Mouse (Mus musculus): ENCODE measurements at regions not wholly inside any gene's neighbourhood (a gene's known extent, or its start where the extent isn't known, plus 50 kb on each side); places are given as distances from the start of the nearest gene placed in this dataset.
A peak's percentile ranks its signal among the peaks of the same experiment; 100 is the strongest.

GRCm38 (mm10) chr12:30647511-30647910, 63.3 kb downstream of the Tmem18 start:
- DNase-seq (ENCODE audit: low read depth, low spot score): no peak

GRCm38 (mm10) chr12:30651506-30651905, 67.3 kb downstream of the Tmem18 start:
- DNase-seq (ENCODE audit: low read depth, low spot score): no peak

DNA sequence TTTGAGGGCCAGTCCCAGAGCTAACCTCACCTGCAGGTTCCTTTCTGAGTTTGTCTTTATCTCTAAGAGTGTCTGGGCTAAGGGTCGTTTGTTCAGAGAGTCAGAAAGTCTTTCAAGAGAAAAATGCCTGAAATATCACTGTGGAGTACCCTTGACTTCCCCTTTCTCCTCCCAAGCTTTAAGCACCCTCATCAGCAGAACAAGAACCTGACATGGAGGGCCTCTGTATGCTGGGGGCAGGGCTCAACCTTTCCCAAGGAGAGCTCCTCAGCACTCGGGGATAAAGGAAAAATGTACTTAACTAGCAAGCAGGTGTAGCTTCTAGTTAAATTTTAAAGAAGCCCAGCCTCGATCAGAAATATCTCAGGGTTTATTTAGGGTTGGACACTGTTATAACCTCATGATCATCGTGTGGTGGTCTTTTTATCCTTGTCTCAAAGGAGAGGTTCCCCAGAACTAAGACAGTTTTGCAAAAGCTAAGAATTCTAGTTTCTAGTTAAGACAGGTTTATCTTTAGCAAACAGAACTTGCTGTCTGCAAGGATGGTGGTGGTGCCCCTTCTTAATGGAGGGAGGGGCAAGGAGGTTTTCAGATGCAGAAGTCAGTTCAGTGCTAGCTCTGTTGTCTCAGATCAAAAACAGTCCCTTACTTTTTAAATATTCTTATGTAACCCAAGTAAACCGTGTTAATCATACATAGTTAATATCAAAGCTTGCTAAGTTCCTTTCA, 70.3 kb downstream of the Tmem18 start:
- no peak for DNase-seq (ENCODE audit: low read depth, low spot score)

- DNase-seq (ENCODE audit: low read depth, low spot score): no peak
Measured at GRCm38 (mm10) chr12:30655076-30655421, 70.8 kb downstream of the Tmem18 start.

GRCm38 (mm10) chr12:30678826-30679225, 94.6 kb downstream of the Tmem18 start:
- no peak for DNase-seq (ENCODE audit: low read depth, low spot score)

DNA sequence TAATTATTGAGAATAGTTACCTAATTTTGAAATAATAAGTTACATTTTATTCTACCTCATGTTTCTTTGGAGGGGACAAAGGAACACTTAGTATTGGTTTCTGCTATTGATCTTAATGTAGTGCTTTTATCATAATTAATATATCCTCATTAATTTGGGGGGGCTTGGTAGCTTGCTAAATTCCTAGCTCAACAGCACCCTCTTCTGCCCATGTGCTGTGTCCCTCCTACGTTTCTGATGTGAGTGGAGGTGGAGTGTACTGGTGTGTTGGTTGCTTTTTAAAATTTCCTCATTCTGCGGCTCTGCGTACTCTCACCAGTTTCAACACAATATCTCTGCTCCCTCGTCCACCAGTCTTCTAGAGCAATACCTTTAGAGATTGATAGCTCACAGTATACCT, 105.8 kb downstream of the Tmem18 start:
- no peak for DNase-seq (ENCODE audit: low read depth, low spot score)

DNA sequence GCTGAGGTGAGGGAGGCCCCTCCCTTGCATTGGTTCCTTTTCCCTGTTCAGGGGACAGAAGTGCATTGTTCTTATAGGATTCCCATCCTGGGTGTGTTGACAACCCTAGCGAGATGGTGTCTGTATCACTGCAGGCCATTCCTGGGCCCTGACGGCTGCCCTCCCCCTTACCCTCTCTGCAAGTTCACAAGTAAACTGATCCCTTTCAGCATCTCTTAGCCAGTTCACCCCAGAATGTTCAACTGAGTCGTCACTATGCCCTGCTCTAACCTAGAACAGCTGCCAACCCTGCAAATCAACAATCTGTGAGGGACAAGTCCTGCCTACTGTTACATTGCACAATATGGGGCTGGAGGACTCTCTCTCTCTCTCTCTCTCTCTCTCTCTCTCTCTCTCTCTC, 109.3 kb downstream of the Tmem18 start:
- peak; percentile 4 for DNase-seq (ENCODE audit: low read depth, low spot score)

DNA sequence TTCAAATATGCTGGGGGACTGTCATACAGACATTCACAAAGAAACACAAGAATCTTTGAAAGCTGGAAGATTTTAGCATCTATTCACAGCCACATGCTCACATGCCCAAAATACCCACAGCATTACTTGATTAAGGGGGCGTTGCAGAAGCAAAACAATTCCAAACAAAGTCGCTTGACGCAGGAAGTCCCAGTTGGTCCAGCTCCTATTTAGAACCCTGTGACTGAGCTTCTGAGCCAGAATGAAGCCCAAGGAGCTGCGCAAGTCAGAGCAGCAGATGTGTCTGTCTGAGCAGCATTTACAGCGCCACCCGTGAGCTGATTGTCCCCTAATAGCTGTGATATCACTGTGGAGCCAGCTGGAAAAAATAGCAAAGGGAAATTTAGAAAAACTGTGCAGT, 114.0 kb downstream of the Tmem18 start:
- DNase-seq (ENCODE audit: low read depth, low spot score): no peak

DNA sequence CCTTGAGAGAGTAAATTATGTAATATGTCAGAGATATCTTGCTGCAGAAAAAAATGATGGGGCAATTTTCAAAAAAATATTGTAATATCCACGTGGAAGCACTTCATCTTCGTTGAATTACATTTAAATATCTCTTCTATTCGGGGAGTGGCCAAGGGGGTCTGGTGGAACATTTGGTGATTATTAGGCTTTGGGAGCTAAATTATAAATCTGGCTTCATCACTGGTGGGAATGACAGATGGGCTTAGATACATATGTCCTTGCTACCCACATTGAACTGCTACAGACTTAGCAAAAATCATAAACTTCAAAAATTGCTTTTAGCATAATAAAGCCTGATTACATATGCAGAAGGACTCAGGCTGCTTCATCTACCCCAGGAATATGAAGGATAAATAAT, 119.5 kb downstream of the Tmem18 start:
- DNase-seq (ENCODE audit: low read depth, low spot score): no peak

- no peak for DNase-seq (ENCODE audit: low read depth, low spot score)
Measured at GRCm38 (mm10) chr12:30707271-30707670, 123.0 kb downstream of the Tmem18 start.

GRCm38 (mm10) chr12:30708635-30709181, 124.5 kb downstream of the Tmem18 start:
- DNase-seq (ENCODE audit: low read depth, low spot score): no peak

- DNase-seq (ENCODE audit: low read depth, low spot score): no peak
Measured at GRCm38 (mm10) chr12:30710554-30710953, 126.3 kb downstream of the Tmem18 start.

DNA sequence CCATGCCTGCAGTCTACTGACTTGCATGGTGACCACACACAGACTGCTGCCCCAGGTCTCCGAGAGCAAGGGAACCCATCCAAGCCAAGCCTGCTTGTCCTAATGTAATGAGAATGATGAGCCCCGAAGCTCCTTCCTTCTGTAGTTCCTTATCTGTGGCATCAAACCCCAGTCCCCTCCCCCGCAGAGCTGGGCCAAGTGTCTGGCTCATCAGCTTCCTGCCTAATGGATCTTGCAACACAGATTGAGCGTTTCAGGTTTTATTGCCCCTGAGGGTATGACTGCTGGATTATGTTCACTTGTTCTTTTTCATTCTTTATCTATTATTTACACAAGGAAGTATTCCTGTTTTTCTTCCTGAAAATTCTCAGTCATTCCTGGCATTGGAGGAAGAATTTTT, 142.5 kb downstream of the Tmem18 start:
- no peak for DNase-seq (ENCODE audit: low read depth, low spot score)

- no peak for DNase-seq (ENCODE audit: low read depth, low spot score)
Measured at GRCm38 (mm10) chr12:30729437-30729836, 145.2 kb downstream of the Tmem18 start.

- no peak for DNase-seq (ENCODE audit: low read depth, low spot score)
Measured at GRCm38 (mm10) chr12:30767621-30768020, 116.5 kb upstream of the Alkal2 start.

- no peak for DNase-seq (ENCODE audit: low read depth, low spot score)
Measured at GRCm38 (mm10) chr12:30793371-30793770, 90.8 kb upstream of the Alkal2 start.

- DNase-seq (ENCODE audit: low read depth, low spot score): no peak
Measured at GRCm38 (mm10) chr12:30816096-30816495, 68.0 kb upstream of the Alkal2 start.

DNA sequence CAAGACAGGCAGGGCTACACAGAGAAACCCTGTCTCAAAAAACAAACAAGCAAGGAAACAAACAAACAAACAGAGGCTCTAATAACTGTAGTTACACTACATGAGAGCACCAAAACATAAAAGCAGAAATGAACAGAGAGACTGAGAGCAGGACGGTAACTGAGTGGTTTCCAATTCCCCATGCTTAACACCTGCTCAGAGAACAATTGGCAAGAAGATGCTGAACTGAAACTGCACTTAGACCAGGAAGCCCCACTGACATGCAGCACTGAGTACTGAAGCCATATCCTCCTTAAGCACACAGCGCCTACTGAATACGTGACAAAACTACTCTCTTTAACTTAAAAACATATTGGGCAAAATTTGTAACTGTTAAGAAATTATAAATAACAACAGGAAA, 52.7 kb upstream of the Alkal2 start:
- DNase-seq (ENCODE audit: low read depth, low spot score): no peak
